Mouse (Mus musculus) intestine, embryonic 14.5 days (tissue): Measurements from ENCODE around the gene Ccnk. TPM values are rescaled to one million over a fixed set of nuclear protein-coding genes. Genes with fewer than 3 reads are reported as not detected.

ENCODE experiments used
- ATAC-seq: fragments of 200-750 bp; cut with Nextera tagmentation; replicated peaks from 2 replicates; pipeline ENCODE4 v1.8.0; 2017; ENCODE audit warnings: low read depth, moderate number of reproducible peaks, moderate TSS enrichment, moderate library complexity; ENCODE audit not compliant: low FRiP score, low TSS enrichment
- DNase-seq: peaks from one replicate; pipeline ENCODE4 v3.0.0-alpha.2; 2018; ENCODE audit warnings: low spot score
- H3K27ac ChIP-seq: fragments of 300-500 bp; sonication (generic); 2 replicates; pipeline ENCODE4 v1.5.1; 2014; ENCODE audit warnings: low read depth, mild to moderate bottlenecking, control low read depth
- H3K27me3 ChIP-seq: fragments of 300-500 bp; sonication (generic); replicated peaks from 2 replicates; pipeline ENCODE4 v1.6.1; 2014; ENCODE audit warnings: low read length, control low read depth; ENCODE audit not compliant: control insufficient read depth, insufficient read depth
- H3K36me3 ChIP-seq: fragments of 300-500 bp; sonication (generic); 2 replicates; pipeline ENCODE4 v1.6.1; 2014; ENCODE audit warnings: low read length, control low read depth; ENCODE audit not compliant: control insufficient read depth, insufficient read depth
- H3K4me1 ChIP-seq: fragments of 300-500 bp; sonication (generic); replicated peaks from 2 replicates; pipeline ENCODE4 v1.6.1; 2014; ENCODE audit warnings: low read length, control low read depth, mixed read lengths; ENCODE audit not compliant: control insufficient read depth, insufficient read depth
- H3K4me2 ChIP-seq: fragments of 300-500 bp; sonication (generic); 2 replicates; pipeline ENCODE4 v1.6.1; 2014; ENCODE audit warnings: low read length
- H3K4me3 ChIP-seq: fragments of 300-500 bp; sonication (generic); 2 replicates; pipeline ENCODE4 v1.5.1; 2014; ENCODE audit warnings: low read depth, low read length, control low read depth, mixed read lengths
- H3K9ac ChIP-seq: fragments of 300-500 bp; sonication (generic); 2 replicates; pipeline ENCODE4 v1.6.1; 2014; ENCODE audit warnings: mild to moderate bottlenecking, low read length
- H3K9me3 ChIP-seq: fragments of 300-500 bp; sonication (generic); 2 replicates; pipeline ENCODE4 v1.6.1; 2016; ENCODE audit warnings: low read length, control low read depth; ENCODE audit not compliant: control insufficient read depth
- WGBS: fragments of 180-500 bp; shearing (Covaris S2); extraction: QIAGEN DNeasy Blood & Tissue Kit; methylation state at CpG from one replicate; pipeline ENCODE4 v1.1.7; 2014; 5-methylcytosine and 5-hydroxymethylcytosine counted together
- polyA plus RNA-seq: library from polyadenylated mRNA; unstranded; fragments of >200 nt; fragmentation: Nextera tagmentation; extraction: Ambion mirVana; gene quantifications from 2 replicates; pipeline ENCODE4 v1.2.1, GENCODE M21; 2014

The Ccnk gene
- polyA plus RNA-seq, 1 experiment from 2014 or later: 5.1 TPM

GRCm38 (mm10) chr12:108223357-108223756 lies 44.0 kb downstream of the Ccnk start:
- Histone ChIP-seq H3K27me3 (no peaks in the 10 kb centered on the region), H3K9me3 (no peaks in the 10 kb centered on the region), H3K4me3 (no peak overlapping the region), H3K4me2 (no peak overlapping the region), H3K4me1 (peaks cover 36% of the 10 kb centered on the region), H3K9ac (no peak overlapping the region), H3K36me3 (no peaks in the 10 kb centered on the region), H3K27ac (no peak overlapping the region)
- ATAC-seq: no peak
- 31% methylated on average over 8 of the region's 8 CpGs for WGBS
- DNase-seq: no peak

DNA sequence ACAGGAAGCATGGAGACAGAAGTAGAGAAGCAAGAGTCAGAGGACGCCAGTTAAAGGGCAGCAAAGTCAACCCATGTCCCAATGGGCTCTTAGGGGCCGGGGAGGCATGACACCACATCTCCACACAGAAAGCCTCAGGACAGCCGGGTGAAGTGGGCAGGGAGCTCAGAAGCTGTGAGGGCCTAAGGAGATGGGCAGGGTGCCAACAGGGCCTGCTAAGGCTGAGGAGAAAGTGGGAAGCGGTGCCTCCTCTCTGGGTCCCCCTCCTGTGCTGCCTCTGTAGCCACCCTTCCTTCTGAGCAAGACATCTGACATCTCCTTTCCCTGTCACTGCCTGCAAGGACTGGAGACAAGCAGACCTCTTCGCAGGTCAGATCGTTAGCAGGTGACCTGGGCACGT lies 46.4 kb downstream of the Ccnk start:
- Histone ChIP-seq H3K27me3 (no peaks in the 10 kb centered on the region), H3K9ac (no peak overlapping the region), H3K4me3 (no peak overlapping the region), H3K27ac (no peak overlapping the region), H3K36me3 (no peaks in the 10 kb centered on the region), H3K4me2 (no peak overlapping the region), H3K9me3 (no peaks in the 10 kb centered on the region), H3K4me1 (0 out of 2 replicates have a peak, but pooled peaks cover 15% of the 10 kb centered on the region)
- DNase-seq (no peak), ATAC-seq (no peak)
- 79% methylated on average over 7 of the region's 7 CpGs for WGBS

- Histone ChIP-seq H3K4me1 (peaks cover 15% of the 10 kb centered on the region; the same call in 1 of the 2 replicates), H3K9me3 (no peaks in the 10 kb centered on the region), H3K27me3 (no peaks in the 10 kb centered on the region), H3K27ac (no peak overlapping the region), H3K36me3 (no peaks in the 10 kb centered on the region), H3K4me3 (no peak overlapping the region), H3K9ac (no peak overlapping the region), H3K4me2 (no peak overlapping the region)
- WGBS: 81% methylated on average over 13 of the region's 13 CpGs
- DNase-seq (no peak), ATAC-seq (no peak)
Measured at GRCm38 (mm10) chr12:108226216-108226615, 46.8 kb downstream of the Ccnk start.

DNA sequence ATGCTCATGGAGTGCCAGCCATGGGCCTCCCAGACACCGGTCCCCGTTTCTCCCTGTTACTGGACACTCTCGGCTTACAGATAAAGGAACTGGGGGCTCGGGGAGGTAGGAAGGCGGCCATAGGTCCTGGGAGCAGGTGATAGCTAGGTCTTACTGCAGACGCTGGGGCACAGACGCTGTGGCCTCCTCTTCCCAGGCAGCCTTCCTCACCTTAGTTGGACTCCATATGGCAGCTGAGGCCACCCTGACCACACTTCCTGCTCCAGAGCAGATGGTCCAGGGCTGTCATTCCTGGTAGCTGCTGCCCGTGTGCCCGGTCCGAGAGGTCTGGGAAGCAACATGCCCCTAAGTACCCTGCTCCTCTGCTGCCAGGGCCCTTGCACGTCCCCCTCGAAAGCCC lies 47.6 kb downstream of the Ccnk start:
- Histone ChIP-seq H3K36me3 (no peaks in the 10 kb centered on the region), H3K4me3 (no peak overlapping the region), H3K27ac (no peak overlapping the region), H3K4me1 (peaks cover 19% of the 10 kb centered on the region), H3K9ac (no peak overlapping the region), H3K27me3 (no peaks in the 10 kb centered on the region), H3K4me2 (no peak overlapping the region), H3K9me3 (no peaks in the 10 kb centered on the region)
- ATAC-seq (no peak), DNase-seq (no peak)
- WGBS: 85% methylated on average over 12 of the region's 12 CpGs

DNA sequence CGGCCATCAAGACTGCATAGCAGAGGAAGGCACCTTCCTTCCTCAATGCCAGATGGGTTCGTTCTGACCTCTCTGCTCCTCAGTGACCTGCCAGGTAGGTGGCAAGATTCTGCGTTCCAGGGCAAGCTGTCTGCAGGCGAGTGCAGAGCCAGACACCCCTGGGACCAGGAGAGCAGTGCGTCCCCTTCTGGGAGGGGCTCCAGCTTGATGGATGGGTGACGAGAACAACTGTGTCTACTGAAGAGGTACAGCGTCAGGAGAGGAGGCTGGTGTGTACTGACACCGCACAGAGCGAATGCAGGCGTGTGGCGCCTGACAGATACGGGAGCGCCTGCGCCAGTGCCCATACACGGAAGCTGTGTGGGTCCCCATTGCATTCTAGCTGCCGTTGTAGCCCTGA lies 48.1 kb downstream of the Ccnk start:
- no peak overlapping the region for H3K9ac ChIP-seq
- H3K36me3 ChIP-seq: no peaks in the 10 kb centered on the region
- H3K9me3 ChIP-seq: no peaks in the 10 kb centered on the region
- no peaks in the 10 kb centered on the region for H3K27me3 ChIP-seq
- whole genome bisulfite sequencing: 74% methylated on average over 16 of the region's 16 CpGs
- no peak overlapping the region for H3K4me3 ChIP-seq
- no peak for ATAC-seq
- H3K27ac ChIP-seq: no peak overlapping the region
- no peak for DNase-seq
- peaks cover 23% of the 10 kb centered on the region for H3K4me1 ChIP-seq
- no peak overlapping the region for H3K4me2 ChIP-seq

DNA sequence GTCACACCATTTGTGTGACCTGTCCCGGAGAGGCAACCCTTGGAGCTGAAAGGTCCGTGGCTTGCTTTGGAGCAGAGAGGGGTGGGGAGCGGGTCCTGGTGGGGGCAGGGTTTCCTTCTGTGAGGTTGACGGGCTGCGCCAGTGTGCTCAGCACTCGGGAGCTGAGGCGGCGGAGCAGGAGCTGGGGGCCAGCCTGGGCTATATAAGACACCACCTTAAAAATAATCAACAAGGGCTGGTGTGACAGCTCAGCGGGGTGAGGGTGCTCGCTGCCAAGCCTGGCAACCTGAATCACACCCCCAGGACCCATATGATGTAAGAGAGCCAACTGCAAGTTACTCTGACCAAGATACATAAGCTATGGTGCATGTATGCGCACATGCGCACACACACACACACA lies 50.7 kb downstream of the Ccnk start:
- WGBS: 75% methylated on average over 12 of the region's 12 CpGs
- Histone ChIP-seq H3K27ac (no peak overlapping the region), H3K36me3 (no peaks in the 10 kb centered on the region), H3K27me3 (no peaks in the 10 kb centered on the region), H3K9ac (no peak overlapping the region), H3K4me1 (peaks cover 15% of the 10 kb centered on the region), H3K9me3 (no peaks in the 10 kb centered on the region), H3K4me3 (no peak overlapping the region), H3K4me2 (no peak overlapping the region)
- no peak for DNase-seq
- no peak for ATAC-seq

DNA sequence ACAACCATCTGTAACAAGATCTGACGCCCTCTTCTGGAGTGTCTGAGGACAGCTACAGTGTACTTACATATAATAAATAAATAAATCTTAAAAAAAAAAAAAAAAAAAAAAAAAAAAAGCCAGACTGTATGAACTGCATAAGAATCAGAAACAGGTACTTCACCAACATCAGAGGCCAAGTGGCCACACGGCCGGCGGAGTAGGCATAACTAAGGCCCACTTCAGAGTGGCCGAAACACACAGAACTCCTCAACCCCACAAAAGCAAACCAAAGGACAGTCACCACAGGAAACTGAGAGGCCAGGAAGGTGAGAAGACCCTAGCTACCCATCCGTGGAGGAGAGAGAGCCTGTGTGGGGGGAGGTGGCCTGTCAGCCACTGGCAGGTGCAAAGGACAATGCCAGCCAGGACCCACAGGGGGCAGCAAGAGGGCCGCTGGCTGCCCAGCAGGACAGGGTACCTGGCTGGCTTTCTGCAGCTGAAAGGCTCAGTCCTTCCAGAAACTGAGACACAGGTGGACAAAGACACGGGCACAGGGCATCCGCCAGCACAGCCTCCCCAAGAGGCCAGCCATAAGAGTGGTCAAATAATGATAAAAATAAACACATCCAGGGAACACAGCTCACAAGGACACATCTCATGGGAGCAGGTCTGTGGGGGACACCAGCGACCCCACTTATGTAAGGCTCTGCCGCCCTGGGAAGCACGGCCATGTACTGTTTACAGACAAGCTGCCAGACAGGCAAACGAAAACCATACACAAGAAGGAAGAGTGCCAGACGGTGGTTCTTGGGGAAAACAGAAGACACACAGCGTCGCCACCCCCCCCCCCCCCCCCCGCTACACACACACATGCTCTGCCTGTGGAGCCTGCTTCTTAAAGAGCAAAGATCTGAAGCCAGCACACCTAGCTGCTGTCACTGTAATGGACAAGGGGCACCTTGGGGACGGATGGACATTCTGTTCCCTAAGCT lies 51.7 kb downstream of the Ccnk start:
- H3K4me1 ChIP-seq: peaks cover 8% of the 10 kb centered on the region
- H3K27me3 ChIP-seq: no peaks in the 10 kb centered on the region
- WGBS: 44% methylated on average over 17 of the region's 18 CpGs
- no peaks in the 10 kb centered on the region for H3K9me3 ChIP-seq
- H3K9ac ChIP-seq: no peak overlapping the region
- no peak overlapping the region for H3K27ac ChIP-seq
- DNase-seq (no peak), ATAC-seq (no peak)
- no peaks in the 10 kb centered on the region for H3K36me3 ChIP-seq
- no peak overlapping the region for H3K4me2 ChIP-seq
- no peak overlapping the region for H3K4me3 ChIP-seq

DNA sequence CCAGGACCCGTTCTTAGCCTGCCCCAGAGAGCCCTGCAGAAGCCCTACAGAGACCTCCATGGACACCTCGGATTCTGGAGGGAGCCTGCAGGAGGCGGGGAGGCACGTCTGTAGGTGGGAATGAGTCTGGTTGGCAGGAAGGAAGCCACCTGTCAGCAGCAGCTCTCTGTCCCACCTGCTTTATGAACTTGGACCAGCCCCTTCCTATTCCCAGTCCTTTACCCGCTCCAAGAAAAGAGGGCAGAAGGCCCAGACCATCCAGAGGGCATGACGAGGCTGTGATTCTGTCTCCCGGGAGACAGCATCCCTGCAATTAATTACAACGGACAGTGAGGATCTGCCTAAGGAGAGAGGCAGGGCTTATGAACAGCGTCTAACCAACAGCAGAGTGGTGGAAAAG lies 52.5 kb downstream of the Ccnk start:
- ATAC-seq: no peak
- H3K27ac ChIP-seq: no peak overlapping the region
- no peaks in the 10 kb centered on the region for H3K36me3 ChIP-seq
- no peak overlapping the region for H3K4me3 ChIP-seq
- H3K27me3 ChIP-seq: no peaks in the 10 kb centered on the region
- 34% methylated on average over 9 of the region's 9 CpGs for WGBS
- DNase-seq: no peak
- H3K9me3 ChIP-seq: no peaks in the 10 kb centered on the region
- no peak overlapping the region for H3K9ac ChIP-seq
- peaks cover 8% of the 10 kb centered on the region for H3K4me1 ChIP-seq
- no peak overlapping the region for H3K4me2 ChIP-seq

- Histone ChIP-seq H3K27me3 (no peaks in the 10 kb centered on the region), H3K4me2 (no peak overlapping the region), H3K4me1 (peaks cover 8% of the 10 kb centered on the region), H3K36me3 (no peaks in the 10 kb centered on the region), H3K27ac (no peak overlapping the region), H3K4me3 (no peak overlapping the region), H3K9me3 (no peaks in the 10 kb centered on the region), H3K9ac (no peak overlapping the region)
- ATAC-seq (no peak), DNase-seq (no peak)
- 81% methylated on average over 6 of the region's 6 CpGs for WGBS
Measured at GRCm38 (mm10) chr12:108233736-108234135, 54.4 kb downstream of the Ccnk start.
